Mouse (Mus musculus) ES-Bruce4 (cell line): Measurements from ENCODE around the gene Brd2.

Experiments used
- CTCF ChIP-seq: IDR thresholded peaks from one replicate; pipeline ENCODE4 v1.8.1; 2011; ENCODE audit warnings: low read depth, low read length
- EP300 ChIP-seq: IDR thresholded peaks from 2 replicates; pipeline ENCODE4 v1.6.1; 2011; ENCODE audit warnings: low read depth, low read length; ENCODE audit not compliant: insufficient read depth
- POLR2A ChIP-seq: IDR thresholded peaks from one replicate; pipeline ENCODE4 v1.8.1; 2011; ENCODE audit warnings: low read length; ENCODE audit not compliant: insufficient read depth

- TF ChIP-seq CTCF = no peak
- no peak for TF ChIP-seq POLR2A
- TF ChIP-seq EP300 = no peak
These were observed 23.5 kb downstream of the Brd2 start for GRCm38 (mm10) chr17:34098709-34099479.
